Mouse (Mus musculus) embryonic facial prominence, embryonic 14.5 days (tissue): ENCODE measurements around the gene Sytl1. TPM values are rescaled to one million over a fixed set of nuclear protein-coding genes. Genes with fewer than 3 reads are reported as not detected.

Experiments used
- ATAC-seq: fragments of 200-750 bp; cut with Nextera tagmentation; 2 replicates; pipeline ENCODE4 v1.8.0; 2017; ENCODE audit warnings: low read depth, moderate number of reproducible peaks, moderate TSS enrichment
- DNase-seq: peaks from one replicate; pipeline ENCODE4 v3.0.0-alpha.2; 2015; ENCODE audit warnings: low spot score
- H3K27ac ChIP-seq: fragments of 300-500 bp; sonication (generic); replicated peaks from 2 replicates; pipeline ENCODE4 v1.5.1; 2014; ENCODE audit warnings: low read depth, mild to moderate bottlenecking, low read length, moderate library complexity
- H3K27me3 ChIP-seq: fragments of 300-500 bp; sonication (generic); replicated peaks from 2 replicates; pipeline ENCODE4 v1.6.1; 2014; ENCODE audit warnings: low read length; ENCODE audit not compliant: control insufficient read depth, insufficient read depth
- H3K36me3 ChIP-seq: fragments of 300-500 bp; sonication (generic); 2 replicates; pipeline ENCODE4 v1.6.1; 2014; ENCODE audit warnings: low read length, mixed read lengths; ENCODE audit not compliant: control insufficient read depth, insufficient read depth
- H3K4me1 ChIP-seq: fragments of 300-500 bp; sonication (generic); 2 replicates; pipeline ENCODE4 v1.6.1; 2014; ENCODE audit warnings: antibody characterized with exemption, low read length; ENCODE audit not compliant: control insufficient read depth, insufficient read depth
- H3K4me2 ChIP-seq: fragments of 300-500 bp; sonication (generic); 2 replicates; pipeline ENCODE4 v1.6.1; 2014; ENCODE audit warnings: low read depth, mild to moderate bottlenecking, low read length, moderate library complexity, mixed read lengths
- H3K4me3 ChIP-seq: fragments of 300-500 bp; sonication (generic); 2 replicates; pipeline ENCODE4 v1.5.1; 2014; ENCODE audit warnings: low read depth, mild to moderate bottlenecking, low read length
- H3K9ac ChIP-seq: fragments of 300-500 bp; sonication (generic); 2 replicates; pipeline ENCODE4 v1.6.1; 2014; ENCODE audit warnings: low read depth, mild to moderate bottlenecking, low read length, moderate library complexity, mixed read lengths
- H3K9me3 ChIP-seq: fragments of 300-500 bp; sonication (generic); 2 replicates; pipeline ENCODE4 v1.6.1; 2016; ENCODE audit warnings: low read length; ENCODE audit not compliant: control insufficient read depth
- WGBS: fragments of 180-500 bp; shearing (Covaris S2); extraction: QIAGEN DNeasy Blood & Tissue Kit; methylation state at CpG from one replicate; pipeline ENCODE4 v1.1.7; 2014; 5-methylcytosine and 5-hydroxymethylcytosine counted together
- polyA plus RNA-seq: library from polyadenylated mRNA; unstranded; fragments of >200 nt; fragmentation: Nextera tagmentation; extraction: Ambion mirVana; gene quantifications from 2 replicates; pipeline ENCODE4 v1.2.1, GENCODE M21; 2014

Gene Sytl1
- polyA plus RNA-seq, 1 experiment from 2014 or later, result 11.0 TPM

GRCm38 (mm10) chr4:133221701-133222100 is 41.2 kb downstream of the Sytl1 start:
- no peak overlapping the region for H3K27ac ChIP-seq
- no peak overlapping the region for H3K9ac ChIP-seq
- no peaks in the 10 kb centered on the region for H3K36me3 ChIP-seq
- H3K9me3 ChIP-seq, result no peaks in the 10 kb centered on the region
- H3K4me1 ChIP-seq, result 0 out of 2 replicates have a peak, but pooled peaks cover 3% of the 10 kb centered on the region
- H3K4me2 ChIP-seq, result no peak overlapping the region
- no peak overlapping the region for H3K4me3 ChIP-seq
- no peak for DNase-seq
- ATAC-seq, result no peak
- WGBS, result 86% methylated on average over 8 of the region's 8 CpGs
- H3K27me3 ChIP-seq, result 0 out of 2 replicates have a peak, but pooled peaks cover 11% of the 10 kb centered on the region

GRCm38 (mm10) chr4:133220656-133221055 is 42.3 kb downstream of the Sytl1 start:
- H3K4me3 ChIP-seq, result peak overlapping the region; percentile 37
- 3% methylated on average over 24 of the region's 25 CpGs for WGBS
- DNase-seq (no peak), ATAC-seq (peak; percentile 44; the same call in 1 of the 2 replicates)
- H3K36me3 ChIP-seq, result no peaks in the 10 kb centered on the region
- 0 out of 2 replicates have a peak, but pooled peaks cover 3% of the 10 kb centered on the region for H3K4me1 ChIP-seq
- 0 out of 2 replicates have a peak, but pooled peaks cover 11% of the 10 kb centered on the region for H3K27me3 ChIP-seq
- no peak overlapping the region for H3K27ac ChIP-seq
- H3K9me3 ChIP-seq, result no peaks in the 10 kb centered on the region
- peak overlapping the region; percentile 70 for H3K4me2 ChIP-seq
- peak overlapping the region; percentile 60 for H3K9ac ChIP-seq

DNA sequence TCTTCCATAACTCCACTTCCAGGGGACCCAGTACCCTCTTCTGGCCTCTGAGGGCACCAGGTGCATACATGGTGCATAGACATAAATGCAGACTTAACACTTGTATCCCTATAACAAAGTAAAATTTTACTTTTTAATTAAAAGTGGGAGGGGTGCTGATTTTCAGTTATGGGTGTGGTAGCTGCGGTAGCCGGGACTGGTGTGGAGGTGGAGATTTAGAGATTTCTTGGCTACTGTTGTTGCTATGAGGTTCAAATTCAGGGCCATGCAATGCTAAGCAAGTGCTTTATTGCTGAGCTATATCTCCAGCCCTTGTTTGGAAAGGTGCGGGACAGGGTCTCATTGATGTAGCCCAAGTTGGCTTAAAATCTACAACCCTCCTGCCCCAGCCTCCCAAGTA is 44.2 kb downstream of the Sytl1 start:
- Histone ChIP-seq H3K4me3 (no peak overlapping the region), H3K9me3 (no peaks in the 10 kb centered on the region), H3K9ac (no peak overlapping the region), H3K4me2 (no peak overlapping the region), H3K4me1 (no peaks in the 10 kb centered on the region), H3K27ac (no peak overlapping the region), H3K27me3 (peaks cover 18% of the 10 kb centered on the region; the same call in 1 of the 2 replicates), H3K36me3 (no peaks in the 10 kb centered on the region)
- no peak for DNase-seq
- no peak for ATAC-seq
- 93% methylated on average over 3 of the region's 3 CpGs for WGBS

DNA sequence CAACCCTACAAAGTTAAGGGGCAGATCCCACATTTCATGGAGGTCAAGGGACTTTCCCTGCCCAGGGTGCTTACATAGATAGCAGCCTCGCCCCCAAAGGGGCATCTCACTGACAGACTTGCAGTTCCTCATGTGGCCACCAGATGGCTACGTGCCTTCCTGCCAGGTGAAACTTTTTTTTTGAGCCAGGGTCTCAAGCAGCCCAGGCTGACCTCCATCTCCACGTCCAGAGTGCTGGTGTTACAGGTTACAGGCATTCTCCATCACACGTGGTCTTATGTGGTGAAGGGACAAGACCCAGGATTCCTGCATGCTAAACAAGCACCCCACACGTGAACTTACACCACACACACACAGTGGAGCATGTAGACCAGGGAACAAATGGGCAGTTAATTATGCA is 45.3 kb downstream of the Sytl1 start:
- Histone ChIP-seq H3K4me1 (peaks cover 8% of the 10 kb centered on the region), H3K36me3 (no peaks in the 10 kb centered on the region), H3K4me3 (no peak overlapping the region), H3K4me2 (no peak overlapping the region), H3K9me3 (no peaks in the 10 kb centered on the region), H3K27me3 (peaks cover 29% of the 10 kb centered on the region), H3K27ac (no peak overlapping the region), H3K9ac (no peak overlapping the region)
- WGBS, result 1% methylated on average over 5 of the region's 5 CpGs
- no peak for DNase-seq
- no peak for ATAC-seq

- peaks cover 13% of the 10 kb centered on the region for H3K4me1 ChIP-seq
- 13% methylated on average over 10 of the region's 10 CpGs for WGBS
- no peak for DNase-seq
- 0 out of 2 replicates have a peak overlapping the region, but pooled peaks have one; percentile 62 for H3K4me3 ChIP-seq
- peaks cover 20% of the 10 kb centered on the region for H3K27me3 ChIP-seq
- H3K4me2 ChIP-seq, result peak overlapping the region; percentile 100; the same call in 1 of the 2 replicates
- no peaks in the 10 kb centered on the region for H3K9me3 ChIP-seq
- no peaks in the 10 kb centered on the region for H3K36me3 ChIP-seq
- no peak overlapping the region for H3K27ac ChIP-seq
- no peak for ATAC-seq
- no peak overlapping the region for H3K9ac ChIP-seq
Measured at GRCm38 (mm10) chr4:133213661-133214060, 49.3 kb downstream of the Sytl1 start.

DNA sequence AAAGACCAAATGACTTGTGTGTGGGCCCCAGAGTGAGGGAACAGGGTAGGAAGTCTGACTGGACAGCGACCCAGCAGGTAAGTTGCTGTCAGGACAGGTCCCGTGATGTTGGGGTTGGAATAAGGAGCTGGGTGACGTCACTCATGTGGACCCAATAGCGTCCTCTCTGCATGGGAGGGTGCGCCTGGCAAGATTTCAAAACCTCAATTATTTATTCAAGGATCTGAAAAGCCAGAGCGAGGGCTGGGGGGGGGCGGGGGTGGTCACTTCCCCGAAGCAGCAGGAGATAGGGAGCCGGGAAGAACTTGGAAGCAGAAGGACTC is 49.7 kb downstream of the Sytl1 start:
- H3K27ac ChIP-seq, result no peak overlapping the region
- 2% methylated on average over 8 of the region's 9 CpGs for WGBS
- no peak overlapping the region for H3K9ac ChIP-seq
- peaks cover 13% of the 10 kb centered on the region for H3K4me1 ChIP-seq
- H3K4me2 ChIP-seq, result peak overlapping the region; percentile 100
- peak overlapping the region; percentile 62; the same call in 1 of the 2 replicates for H3K4me3 ChIP-seq
- H3K36me3 ChIP-seq, result no peaks in the 10 kb centered on the region
- ATAC-seq (no peak; the same call in 1 of the 2 replicates), DNase-seq (no peak)
- H3K27me3 ChIP-seq, result peaks cover 20% of the 10 kb centered on the region
- H3K9me3 ChIP-seq, result no peaks in the 10 kb centered on the region

GRCm38 (mm10) chr4:133212562-133213267 is 50.2 kb downstream of the Sytl1 start:
- H3K27me3 ChIP-seq, result peaks cover 20% of the 10 kb centered on the region
- H3K4me3 ChIP-seq, result peak overlapping the region; percentile 62
- no peaks in the 10 kb centered on the region for H3K36me3 ChIP-seq
- WGBS, result 2% methylated on average over 42 of the region's 44 CpGs
- no peak overlapping the region for H3K27ac ChIP-seq
- H3K9me3 ChIP-seq, result no peaks in the 10 kb centered on the region
- peak overlapping the region; percentile 67 for H3K9ac ChIP-seq
- ATAC-seq (peak; percentile 88), DNase-seq (peak; percentile 86)
- H3K4me2 ChIP-seq, result peak overlapping the region; percentile 100
- H3K4me1 ChIP-seq, result peaks cover 13% of the 10 kb centered on the region

GRCm38 (mm10) chr4:133211751-133212561 is 51.0 kb downstream of the Sytl1 start, which contains the start of the genes Cd164l2 and Gpr3:
Gene Cd164l2 (plus strand): TSS chr4:133212131.
Gene Gpr3 (minus strand): TSS chr4:133212536.
- Histone ChIP-seq H3K4me1 (peaks cover 13% of the 10 kb centered on the region), H3K9ac (peak within 1 kb of the TSS; percentile 67), H3K4me2 (peak within 1 kb of the TSS; percentile 100), H3K27ac (no peak within 1 kb of the TSS), H3K27me3 (peaks cover 20% of the 10 kb centered on the region), H3K36me3 (no peaks in the 10 kb centered on the region), H3K4me3 (peak within 1 kb of the TSS; percentile 62), H3K9me3 (no peaks in the 10 kb centered on the region)
- 3% methylated on average over 27 of the region's 52 CpGs for WGBS
- DNase-seq, result no peak
- ATAC-seq, result peak; percentile 31
